Mouse (Mus musculus) kidney, adult 2 months (tissue): ENCODE data around the gene Mbd5.

Experiments used
- CTCF ChIP-seq: fragments of 200-500 bp; conservative IDR thresholded peaks from 2 replicates; pipeline ENCODE4 v1.5.1; 2011; ENCODE audit warnings: low read depth, mild to moderate bottlenecking, control low read depth, low read length, moderate library complexity, mixed read lengths; ENCODE audit not compliant: insufficient read depth, insufficient read length
- POLR2A ChIP-seq: fragments of 200-500 bp; IDR thresholded peaks from one replicate; pipeline ENCODE4 v1.6.1; 2011; ENCODE audit warnings: low read depth, low read length, control low read depth

GRCm38 (mm10) chr2:48950316-48950880, 1.1 kb downstream of the Mbd5 start:
- TF ChIP-seq CTCF (no peak), POLR2A (no peak)
